Mouse (Mus musculus): ENCODE measurements around the gene Lmntd1. TPM values are rescaled to one million over a fixed set of nuclear protein-coding genes. Genes with fewer than 3 reads are reported as not detected.
A peak's percentile ranks its signal among the peaks of the same experiment; 100 is the strongest.

The Lmntd1 gene
- polyA plus RNA-seq, 1 experiment from 2014 or later = 0.11 TPM

DNA sequence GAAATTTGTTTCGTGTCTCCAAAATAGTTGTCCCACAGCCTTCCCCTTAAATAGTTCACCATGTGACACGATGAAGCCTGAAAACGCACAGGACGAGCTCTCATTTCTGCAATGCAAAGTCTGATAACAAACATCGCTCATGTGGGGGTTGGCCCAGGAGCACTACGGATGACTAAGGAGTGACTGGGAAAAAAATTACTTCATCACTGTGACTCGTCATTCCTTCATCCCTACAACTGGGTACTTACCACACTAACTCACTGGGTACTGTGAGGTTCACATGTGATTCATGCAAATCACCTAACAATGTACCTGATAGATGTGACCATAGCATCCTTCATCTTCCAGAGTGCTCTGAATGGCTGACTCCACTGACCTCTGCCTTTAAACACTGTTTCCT is 118.4 kb downstream of the Lmntd1 start:
- WGBS = 92% methylated on average over 7 of the region's 7 CpGs
- Histone ChIP-seq H3K4me3 (no peak overlapping the region), H3K27me3 (ENCODE audit: low read depth, poor library complexity, severe bottlenecking) (no peaks in the 10 kb centered on the region), H3K4me1 (no peaks in the 10 kb centered on the region), H3K9me3 (replicated peaks) (no peaks in the 10 kb centered on the region), H3K36me3 (no peaks in the 10 kb centered on the region), H3K27ac (replicated peaks) (no peak overlapping the region)
- no peak for DNase-seq (ENCODE audit: low spot score)

DNA sequence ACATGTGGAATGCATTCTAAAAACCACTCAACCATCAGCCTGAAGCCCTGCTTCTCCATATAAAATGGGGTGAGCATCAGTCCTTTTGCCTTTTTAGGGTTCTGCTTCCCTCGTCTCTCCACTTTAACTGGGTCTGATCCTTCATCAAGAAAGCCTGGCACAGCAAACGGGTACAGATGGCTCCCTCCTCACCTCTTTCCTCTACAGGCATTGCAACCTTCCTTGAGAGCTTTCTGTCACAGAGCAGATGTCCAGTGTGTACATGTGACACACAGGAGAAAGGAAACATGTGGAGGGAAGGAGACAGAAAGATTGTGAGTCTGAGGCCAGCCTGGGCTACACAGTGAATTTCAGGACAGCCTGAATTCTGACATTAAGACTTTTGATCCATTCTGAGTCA is 125.9 kb downstream of the Lmntd1 start:
- Histone ChIP-seq H3K27me3 (ENCODE audit: low read depth, poor library complexity, severe bottlenecking) (no peaks in the 10 kb centered on the region), H3K4me3 (no peak overlapping the region), H3K27ac (replicated peaks) (no peak overlapping the region), H3K36me3 (no peaks in the 10 kb centered on the region), H3K4me1 (peaks cover 13% of the 10 kb centered on the region), H3K9me3 (replicated peaks) (no peaks in the 10 kb centered on the region)
- WGBS = 84% methylated on average over 2 of the region's 2 CpGs
- DNase-seq (ENCODE audit: low spot score) = no peak

DNA sequence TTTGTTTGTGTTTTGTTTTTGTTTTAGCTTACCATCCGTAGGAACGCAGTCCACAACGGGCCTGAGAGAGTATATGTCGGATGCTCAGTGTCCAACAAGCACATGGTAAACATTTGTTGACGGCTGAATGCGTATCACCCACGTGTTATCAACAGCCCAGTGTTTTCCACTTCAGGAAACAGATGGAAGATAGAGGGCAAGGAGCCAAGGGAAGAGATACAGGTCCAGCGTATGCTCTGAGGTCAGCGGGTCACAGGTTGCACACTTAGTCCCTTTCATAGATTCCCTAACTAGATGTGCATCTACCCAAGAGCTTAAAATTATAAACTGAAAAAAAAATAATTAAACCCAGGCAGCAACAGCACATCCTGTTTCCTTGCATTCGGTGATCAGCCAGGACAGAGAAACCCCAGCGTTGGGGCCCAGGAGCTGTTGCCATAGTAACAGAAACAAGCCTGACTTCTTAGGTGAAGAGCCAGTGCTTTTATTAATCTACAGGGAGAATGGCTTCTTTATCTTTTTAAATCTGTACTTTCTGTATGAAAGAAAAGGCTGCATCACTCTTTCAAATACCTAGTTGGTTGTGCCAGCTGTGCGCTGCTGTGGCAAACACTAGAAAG is 128.0 kb downstream of the Lmntd1 start:
- 71% methylated on average over 12 of the region's 12 CpGs for WGBS
- H3K27ac ChIP-seq (replicated peaks) = peak overlapping the region; percentile 46

DNA sequence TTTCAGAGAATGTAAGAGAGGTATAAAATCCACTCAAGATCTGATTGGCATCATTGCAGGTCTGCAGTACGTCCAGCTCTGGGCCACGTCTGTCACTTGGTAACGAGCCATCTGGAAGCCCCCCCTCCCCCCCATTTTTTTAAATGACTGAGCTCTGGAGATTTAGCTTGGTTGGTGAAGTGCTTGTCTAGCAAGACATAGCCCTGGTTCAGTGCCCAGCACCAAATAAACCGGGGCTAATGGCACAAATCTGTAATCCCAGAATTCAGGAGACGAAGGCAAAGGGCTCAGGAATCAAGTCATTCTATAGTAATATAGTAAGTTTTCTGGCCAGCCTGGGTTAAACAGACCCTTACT is 130.8 kb downstream of the Lmntd1 start:
- Histone ChIP-seq H3K9me3 (replicated peaks) (no peaks in the 10 kb centered on the region), H3K27ac (replicated peaks) (no peak overlapping the region), H3K4me3 (no peak overlapping the region), H3K27me3 (ENCODE audit: low read depth, poor library complexity, severe bottlenecking) (peaks cover 23% of the 10 kb centered on the region), H3K36me3 (no peaks in the 10 kb centered on the region), H3K4me1 (peaks cover 30% of the 10 kb centered on the region)
- DNase-seq (ENCODE audit: low spot score) = no peak
- WGBS = 83% methylated on average over 5 of the region's 5 CpGs

More for the DNA sequence above, 128.0 kb downstream of the Lmntd1 start:
- no peak for DNase-seq (ENCODE audit: low spot score)
- Histone ChIP-seq H3K4me1 (peaks cover 30% of the 10 kb centered on the region), H3K9me3 (replicated peaks) (no peaks in the 10 kb centered on the region), H3K4me3 (no peak overlapping the region), H3K27me3 (ENCODE audit: low read depth, poor library complexity, severe bottlenecking) (peaks cover 10% of the 10 kb centered on the region; the same call in 1 of the 2 replicates), H3K36me3 (no peaks in the 10 kb centered on the region)

- no peak for DNase-seq (ENCODE audit: low spot score)
These were observed 131.3 kb downstream of the Lmntd1 start for GRCm38 (mm10) chr6:145482656-145483317.

GRCm38 (mm10) chr6:145481938-145482337 is 132.2 kb downstream of the Lmntd1 start:
- H3K27me3 ChIP-seq (ENCODE audit: low read depth, poor library complexity, severe bottlenecking) = peaks cover 32% of the 10 kb centered on the region
- peaks cover 33% of the 10 kb centered on the region for H3K4me1 ChIP-seq
- DNase-seq (ENCODE audit: low spot score) = peak; percentile 59
- H3K27ac ChIP-seq (replicated peaks) = peak overlapping the region; percentile 59; the same call in 1 of the 2 replicates
- no peaks in the 10 kb centered on the region for H3K36me3 ChIP-seq
- WGBS = 38% methylated on average over 15 of the region's 15 CpGs
- peak overlapping the region; percentile 28 for H3K4me3 ChIP-seq
- no peaks in the 10 kb centered on the region for H3K9me3 ChIP-seq (replicated peaks)

More at GRCm38 (mm10) chr6:145482656-145483317, 131.3 kb downstream of the Lmntd1 start:
- Histone ChIP-seq H3K27ac (replicated peaks) (peak overlapping the region; percentile 59; the same call in 1 of the 2 replicates), H3K4me3 (no peak overlapping the region), H3K27me3 (ENCODE audit: low read depth, poor library complexity, severe bottlenecking) (peaks cover 26% of the 10 kb centered on the region), H3K4me1 (peaks cover 30% of the 10 kb centered on the region), H3K9me3 (replicated peaks) (no peaks in the 10 kb centered on the region), H3K36me3 (no peaks in the 10 kb centered on the region)
- WGBS = 89% methylated on average over 17 of the region's 17 CpGs

DNA sequence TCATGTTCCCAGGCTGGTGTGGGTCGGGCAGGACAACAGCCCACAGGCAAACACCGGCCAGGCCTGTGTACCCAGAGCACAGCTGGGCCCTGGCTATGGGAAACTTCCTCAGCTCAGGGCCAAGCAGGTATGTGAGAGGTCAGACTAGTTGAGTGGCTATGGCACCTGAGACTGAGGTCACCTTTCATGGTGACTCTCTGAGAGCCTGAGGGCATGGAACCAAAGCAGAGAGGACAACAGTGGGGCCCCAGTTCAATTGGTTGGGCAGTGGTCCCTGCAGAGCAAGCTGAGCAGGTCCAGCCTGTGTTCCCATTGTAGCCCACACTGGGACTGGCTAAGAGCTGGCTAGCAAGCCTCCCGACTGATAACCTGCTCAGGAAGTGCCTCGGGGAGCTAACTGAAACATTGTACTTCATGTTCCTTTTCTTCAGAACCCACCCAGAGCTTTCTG is 135.3 kb downstream of the Lmntd1 start:
- Histone ChIP-seq H3K4me3 (no peak overlapping the region), H3K4me1 (peaks cover 30% of the 10 kb centered on the region), H3K27me3 (ENCODE audit: low read depth, poor library complexity, severe bottlenecking) (peaks cover 55% of the 10 kb centered on the region), H3K36me3 (no peaks in the 10 kb centered on the region), H3K9me3 (replicated peaks) (no peaks in the 10 kb centered on the region), H3K27ac (replicated peaks) (no peak overlapping the region)
- WGBS = 84% methylated on average over 4 of the region's 4 CpGs
- no peak for DNase-seq (ENCODE audit: low spot score)

- Histone ChIP-seq H3K9me3 (replicated peaks) (no peaks in the 10 kb centered on the region), H3K4me3 (no peak overlapping the region), H3K36me3 (no peaks in the 10 kb centered on the region), H3K4me1 (peaks cover 29% of the 10 kb centered on the region), H3K27me3 (ENCODE audit: low read depth, poor library complexity, severe bottlenecking) (peaks cover 50% of the 10 kb centered on the region), H3K27ac (replicated peaks) (no peak overlapping the region)
- WGBS = 82% methylated on average over 10 of the region's 10 CpGs
- no peak for DNase-seq (ENCODE audit: low spot score)
These were observed 136.7 kb downstream of the Lmntd1 start for GRCm38 (mm10) chr6:145477367-145477905.

- Histone ChIP-seq H3K9me3 (replicated peaks) (no peaks in the 10 kb centered on the region), H3K36me3 (no peaks in the 10 kb centered on the region), H3K4me1 (peaks cover 16% of the 10 kb centered on the region), H3K4me3 (no peak overlapping the region), H3K27ac (replicated peaks) (no peak overlapping the region), H3K27me3 (ENCODE audit: low read depth, poor library complexity, severe bottlenecking) (peaks cover 21% of the 10 kb centered on the region)
- DNase-seq (ENCODE audit: low spot score) = no peak
- WGBS = 89% methylated on average over 11 of the region's 11 CpGs
These were observed 142.4 kb downstream of the Lmntd1 start for GRCm38 (mm10) chr6:145471638-145472247.

DNA sequence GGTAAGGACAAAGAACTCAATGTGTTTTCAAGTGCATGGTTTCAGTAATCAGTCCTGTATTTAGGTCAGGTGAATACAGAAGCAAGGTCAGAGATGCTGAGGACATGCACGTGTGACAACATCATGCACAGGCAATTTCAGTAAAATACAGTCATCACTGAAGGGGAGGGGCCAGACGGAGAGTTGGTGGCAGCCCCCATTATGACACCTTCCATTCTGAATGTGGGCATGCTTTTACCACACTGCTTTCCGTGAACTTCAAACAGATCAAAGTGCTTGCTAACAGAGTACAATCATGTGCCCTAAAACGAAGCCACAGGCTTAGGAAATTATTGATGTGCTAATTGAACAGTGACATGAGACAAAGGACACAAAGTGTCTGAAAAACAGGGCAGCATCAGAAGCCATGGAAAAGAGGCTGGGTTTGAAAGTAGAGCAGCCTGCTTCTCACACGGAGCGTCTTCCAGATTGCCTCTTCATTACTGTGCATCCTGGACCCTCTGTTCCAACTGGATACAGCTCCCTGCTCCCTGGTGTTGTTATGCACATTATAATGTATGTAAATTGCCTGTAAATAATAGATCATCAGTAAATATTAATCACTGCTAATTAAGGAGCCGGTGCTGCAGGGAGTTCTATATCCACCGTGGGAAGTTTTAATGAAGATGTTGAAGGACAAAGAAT is 144.7 kb downstream of the Lmntd1 start:
- H3K9me3 ChIP-seq (replicated peaks) = no peaks in the 10 kb centered on the region
- 83% methylated on average over 8 of the region's 8 CpGs for WGBS
- H3K27ac ChIP-seq (replicated peaks) = no peak overlapping the region
- no peak overlapping the region for H3K4me3 ChIP-seq
- H3K27me3 ChIP-seq (ENCODE audit: low read depth, poor library complexity, severe bottlenecking) = no peaks in the 10 kb centered on the region
- no peaks in the 10 kb centered on the region for H3K36me3 ChIP-seq
- peaks cover 6% of the 10 kb centered on the region; the same call in 1 of the 2 replicates for H3K4me1 ChIP-seq
- no peak for DNase-seq (ENCODE audit: low spot score)

GRCm38 (mm10) chr6:145464027-145464426 is 150.1 kb downstream of the Lmntd1 start:
- 91% methylated on average over 4 of the region's 4 CpGs for WGBS
- no peak overlapping the region for H3K27ac ChIP-seq (replicated peaks)

DNA sequence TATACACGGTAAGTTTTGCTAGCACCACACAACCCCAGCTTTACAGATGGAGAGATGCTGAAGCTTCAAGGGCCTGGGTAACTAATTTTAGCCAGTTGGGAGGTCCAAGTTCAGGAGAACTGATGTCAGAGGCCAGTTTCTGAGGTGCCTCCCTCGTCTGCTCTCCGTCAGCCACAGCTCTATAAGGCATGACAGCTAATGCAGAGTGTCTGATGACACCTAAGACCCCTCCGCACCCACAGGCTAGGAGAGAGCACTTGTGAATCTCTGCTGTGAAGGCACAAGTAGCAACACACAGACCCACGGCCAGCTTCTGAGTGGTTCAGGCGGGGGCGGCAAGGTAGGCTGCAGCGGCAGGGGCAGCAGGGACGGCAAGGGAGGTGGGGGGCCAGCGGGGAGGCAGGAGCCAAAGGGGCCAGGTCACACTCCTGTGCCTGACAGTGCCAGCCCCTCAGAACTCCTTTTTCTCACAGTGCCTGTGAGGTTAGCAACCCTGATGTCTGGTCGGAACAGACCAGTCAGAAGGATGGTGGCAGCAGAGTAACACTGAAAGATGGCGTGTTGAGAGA is 151.4 kb downstream of the Lmntd1 start:
- Histone ChIP-seq H3K4me1 (no peaks in the 10 kb centered on the region), H3K9me3 (replicated peaks) (no peaks in the 10 kb centered on the region), H3K36me3 (no peaks in the 10 kb centered on the region), H3K27ac (replicated peaks) (no peak overlapping the region), H3K4me3 (no peak overlapping the region), H3K27me3 (ENCODE audit: low read depth, poor library complexity, severe bottlenecking) (no peaks in the 10 kb centered on the region)
- no peak for DNase-seq (ENCODE audit: low spot score)
- 88% methylated on average over 12 of the region's 12 CpGs for WGBS

More at GRCm38 (mm10) chr6:145464027-145464426, 150.1 kb downstream of the Lmntd1 start:
- no peaks in the 10 kb centered on the region for H3K9me3 ChIP-seq (replicated peaks)
- no peaks in the 10 kb centered on the region for H3K27me3 ChIP-seq (ENCODE audit: low read depth, poor library complexity, severe bottlenecking)
- H3K36me3 ChIP-seq = no peaks in the 10 kb centered on the region
- no peaks in the 10 kb centered on the region for H3K4me1 ChIP-seq
- no peak for DNase-seq (ENCODE audit: low spot score)
- H3K4me3 ChIP-seq = no peak overlapping the region
